Mouse (Mus musculus) c-Kit-positive CD71-negative TER-119-negative erythroid progenitor cells, embryonic 14.5 days (primary cell): ENCODE measurements around the gene Kcna5.

Source experiments
- DNase-seq: peaks from one replicate; pipeline ENCODE4 v3.0.0-alpha.2; 2013; ENCODE audit warnings: low read depth

Gene Kcna5

GRCm38 (mm10) chr6:126535911-126536270 is 679 bp upstream of the Kcna5 start:
- DNase-seq, result no peak

DNA sequence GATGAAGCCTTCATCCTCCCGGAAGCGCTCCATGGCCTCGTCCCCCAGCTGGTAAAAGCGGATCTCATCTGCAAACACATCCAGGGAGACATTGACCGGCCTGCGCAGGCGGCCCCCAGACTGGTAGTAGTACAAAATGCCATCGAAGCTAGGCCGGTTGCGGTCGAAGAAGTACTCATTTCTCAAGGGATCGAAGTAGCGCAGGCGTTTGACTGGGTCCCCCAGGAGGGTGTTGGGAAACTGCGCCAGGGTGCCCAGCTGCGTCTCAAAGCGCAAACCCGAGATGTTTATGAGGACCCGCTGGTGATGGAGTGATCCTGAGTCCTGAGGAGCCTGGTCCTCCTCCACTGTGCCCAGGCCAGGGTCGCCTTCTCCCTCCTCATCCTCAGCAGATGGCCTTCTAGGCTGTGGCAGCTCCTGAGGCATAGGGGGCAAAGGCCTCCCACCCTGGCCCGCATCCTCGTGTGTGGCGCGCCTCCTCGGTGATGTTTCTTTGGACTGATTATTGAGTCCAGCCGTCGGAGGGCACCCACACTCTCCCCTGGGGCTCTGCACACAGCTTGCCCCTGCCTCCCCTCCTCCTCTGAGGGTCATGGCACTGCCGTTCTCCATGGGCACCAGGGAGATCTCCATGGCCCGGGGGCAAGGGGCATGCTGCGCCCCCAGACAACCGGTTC is 543 bp downstream of the Kcna5 start:
- DNase-seq, result no peak

GRCm38 (mm10) chr6:126531306-126531705 is 3.9 kb downstream of the Kcna5 start:
- DNase-seq, result no peak

GRCm38 (mm10) chr6:126530019-126530418 is 5.2 kb downstream of the Kcna5 start:
- no peak for DNase-seq

DNA sequence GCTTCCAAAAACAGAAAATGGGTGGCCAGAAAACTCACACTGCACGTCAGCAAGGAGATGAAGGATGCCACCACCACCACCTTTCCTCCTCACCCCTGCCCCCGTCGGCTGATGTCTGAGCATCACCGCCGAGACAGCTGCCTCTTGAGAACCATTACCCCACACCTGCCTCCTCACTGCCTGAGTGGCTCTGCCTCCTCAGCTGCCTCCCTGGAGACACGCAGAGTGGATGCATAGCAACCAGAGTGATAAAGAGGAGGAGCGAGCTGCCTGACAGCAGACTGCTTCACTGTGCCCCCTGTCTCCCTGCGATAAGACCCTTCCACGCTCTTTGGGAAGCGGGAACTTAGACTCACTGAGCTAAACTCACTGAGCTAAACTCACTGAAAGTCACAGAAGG is 20.5 kb downstream of the Kcna5 start:
- DNase-seq, result no peak

- DNase-seq, result no peak
These were observed 21.4 kb downstream of the Kcna5 start for GRCm38 (mm10) chr6:126513714-126514248.

DNA sequence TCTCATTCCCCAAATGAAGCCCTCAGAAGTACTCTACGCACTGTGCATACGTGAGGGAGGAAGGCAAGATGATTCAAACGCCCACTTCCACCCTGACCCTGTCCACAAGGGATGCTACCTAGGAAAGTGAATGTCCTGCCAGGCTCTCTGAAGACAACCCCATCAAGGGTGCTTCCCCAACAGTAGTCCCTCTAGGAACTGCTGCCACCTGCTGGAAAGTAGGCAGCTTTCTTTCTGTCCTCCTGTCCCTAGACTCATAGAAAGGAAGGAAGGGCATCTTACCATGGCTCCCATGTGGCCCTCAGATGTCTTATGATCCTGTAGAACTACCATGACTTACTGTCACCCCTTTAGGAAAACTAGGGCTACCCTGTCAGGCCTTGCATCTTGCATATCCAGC is 22.1 kb downstream of the Kcna5 start:
- no peak for DNase-seq

DNA sequence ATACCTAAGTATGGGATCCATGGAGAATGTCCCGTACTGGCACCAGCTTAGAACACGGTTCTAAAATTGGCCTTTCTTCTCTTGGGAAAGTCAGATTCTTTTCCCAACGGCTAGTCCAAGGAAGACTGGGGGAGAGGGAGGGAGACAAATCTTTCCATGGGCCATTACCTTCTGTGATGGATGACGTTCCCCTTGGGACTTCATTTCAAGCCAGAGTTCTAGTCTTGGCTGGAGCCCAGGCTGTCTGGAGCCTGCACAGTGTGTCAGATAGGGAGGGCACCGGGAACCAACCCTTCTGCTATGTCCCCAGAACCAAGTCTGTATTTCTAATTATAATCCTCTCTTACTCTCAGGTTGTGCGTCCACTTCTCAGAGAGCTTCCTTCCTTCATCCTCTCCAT is 26.5 kb downstream of the Kcna5 start:
- DNase-seq, result no peak

GRCm38 (mm10) chr6:126503920-126504319 is 31.3 kb downstream of the Kcna5 start:
- no peak for DNase-seq

DNA sequence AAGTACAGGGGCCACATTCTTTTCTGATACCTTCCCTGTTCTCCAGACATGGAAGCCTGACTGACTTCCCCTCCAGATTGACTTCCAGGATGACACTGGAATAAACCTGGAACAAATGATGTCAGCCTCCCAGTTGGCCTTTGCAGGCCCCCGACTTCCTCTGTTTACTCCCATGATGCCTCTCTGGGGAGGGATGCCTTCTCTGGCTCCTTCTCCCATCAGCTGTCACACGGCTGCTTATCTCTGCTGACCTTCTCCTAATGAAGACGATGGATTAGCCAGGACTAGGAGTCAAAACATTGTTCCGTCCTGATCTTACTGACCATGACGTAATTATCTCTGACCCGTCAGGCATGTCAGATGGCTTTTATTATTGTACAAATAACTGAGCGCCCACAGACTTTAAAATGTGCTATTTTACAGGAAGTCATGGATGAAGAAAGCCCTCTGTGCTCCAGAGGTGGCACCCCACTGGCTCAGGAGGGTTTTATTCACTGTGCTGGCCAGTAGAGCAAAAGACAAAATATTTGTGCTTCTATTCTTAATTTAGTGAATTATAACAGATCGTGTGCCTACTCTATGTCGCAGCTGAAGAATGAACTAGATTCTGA is 32.4 kb downstream of the Kcna5 start:
- DNase-seq, result no peak

GRCm38 (mm10) chr6:126500985-126501384 is 34.2 kb downstream of the Kcna5 start:
- no peak for DNase-seq

DNA sequence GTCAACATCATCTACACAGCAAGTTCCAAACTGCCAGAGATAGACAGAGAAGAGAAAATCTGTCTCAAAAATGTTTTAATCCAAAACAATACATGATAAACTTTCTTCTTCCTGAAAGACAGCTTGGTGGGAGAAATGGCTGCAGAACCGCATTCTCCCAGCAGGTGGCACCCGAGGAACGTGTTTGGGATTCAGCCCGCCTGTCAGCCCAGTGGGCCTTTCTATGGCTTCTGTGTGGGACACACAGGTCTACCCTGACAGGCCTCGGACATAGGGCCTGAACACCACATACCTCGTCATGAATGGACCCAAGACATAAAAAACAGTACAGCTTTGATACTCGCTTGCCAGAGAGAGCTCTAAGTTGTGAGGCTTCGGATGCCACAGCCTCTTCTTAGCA is 35.1 kb downstream of the Kcna5 start:
- DNase-seq, result peak; percentile 25

DNA sequence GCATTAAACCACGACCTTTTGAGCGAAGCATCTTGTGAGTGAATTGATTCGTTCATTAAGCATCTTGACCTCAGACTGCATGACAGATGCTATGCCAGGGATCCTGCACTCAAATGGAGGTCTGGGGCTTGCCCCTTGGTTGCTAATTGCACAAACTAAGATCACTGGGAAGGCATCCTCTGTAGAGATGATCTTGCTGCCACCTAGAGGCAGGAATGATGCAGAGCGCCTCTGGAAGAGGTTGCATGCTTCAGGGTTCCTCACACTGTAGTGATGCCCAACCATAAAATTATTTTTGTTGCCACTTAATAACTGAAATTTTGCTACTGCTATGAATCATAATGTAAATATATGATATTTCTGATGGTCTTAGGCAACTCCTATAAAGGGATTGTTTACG is 37.3 kb downstream of the Kcna5 start:
- DNase-seq, result no peak

GRCm38 (mm10) chr6:126497173-126497839 is 37.9 kb downstream of the Kcna5 start:
- no peak for DNase-seq

- DNase-seq, result no peak
These were observed 48.1 kb downstream of the Kcna5 start for GRCm38 (mm10) chr6:126487136-126487535.

DNA sequence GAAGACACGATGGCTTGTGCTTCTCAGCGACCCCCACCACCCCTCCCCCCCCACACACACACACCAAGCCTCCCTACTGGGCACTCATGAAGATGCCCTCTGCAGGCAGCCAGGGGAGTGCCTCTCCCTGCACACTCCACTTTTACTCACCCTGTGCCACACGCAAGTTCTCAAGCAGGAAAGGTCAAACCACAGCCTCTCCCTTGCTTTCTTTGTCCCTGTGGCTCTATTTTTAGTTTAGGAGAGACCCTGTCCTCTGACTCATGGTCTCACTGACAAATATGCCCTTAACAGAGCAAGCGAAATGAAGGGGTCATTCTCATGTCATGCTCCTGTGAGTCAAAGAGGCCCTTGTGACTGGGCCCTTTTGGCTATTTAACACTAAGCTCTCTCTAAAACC is 50.3 kb downstream of the Kcna5 start:
- no peak for DNase-seq

- no peak for DNase-seq
These were observed 51.8 kb downstream of the Kcna5 start for GRCm38 (mm10) chr6:126483264-126483867.
